Mouse (Mus musculus): Measurements from ENCODE around the gene Mrpl2. TPM values are rescaled to one million over a fixed set of nuclear protein-coding genes. Genes with fewer than 3 reads are reported as not detected.

Mrpl2 gene
- polyA plus RNA-seq, 1 experiment from 2014 or later = 34.1 TPM

DNA sequence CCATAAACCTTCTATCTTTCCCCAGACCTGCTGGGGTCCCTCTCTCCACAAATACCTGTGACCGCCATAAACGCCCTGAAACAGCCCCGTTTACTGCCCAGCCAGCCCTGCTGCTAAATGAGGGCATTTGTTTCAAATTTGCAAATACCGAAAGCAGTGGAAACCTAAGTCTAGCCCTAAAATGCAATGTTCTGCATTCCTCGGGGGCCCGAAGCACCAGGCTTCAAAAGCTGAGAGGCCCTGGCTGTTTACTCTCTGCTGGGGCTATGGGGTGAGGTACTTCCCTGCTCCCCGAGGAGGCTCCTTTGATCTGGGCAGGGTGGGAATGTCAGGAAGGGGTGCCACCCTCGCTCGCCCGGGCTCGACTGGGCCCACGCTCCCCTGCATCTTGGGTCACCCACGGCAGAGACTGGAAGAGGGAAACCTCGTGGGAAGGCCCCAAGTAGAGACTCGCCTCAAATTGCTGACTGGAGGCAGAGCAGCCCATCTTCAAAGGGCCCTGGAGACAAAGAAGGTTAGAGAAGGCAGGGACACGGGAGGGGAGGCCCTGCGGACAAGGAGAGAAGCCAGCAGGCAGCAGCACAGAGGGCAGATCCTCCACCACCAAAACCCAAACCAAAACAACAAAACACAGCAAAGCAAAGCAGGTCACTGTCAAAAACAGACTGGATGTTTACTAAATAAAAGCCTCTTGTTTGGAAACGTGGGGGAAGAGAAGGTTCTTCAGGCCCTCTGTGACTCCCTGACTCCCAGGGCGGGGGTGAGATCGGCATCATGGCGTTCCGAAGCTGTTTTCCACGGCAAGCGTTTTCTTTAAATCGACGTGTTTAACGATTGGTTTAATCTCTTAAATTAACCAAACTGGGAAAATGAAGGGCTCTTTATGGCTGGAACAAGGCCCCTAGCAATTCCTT, 27.0 kb upstream of the Mrpl2 start:
- H3K79me2 ChIP-seq (ENCODE audit: inconsistent target) = no peaks in the 10 kb centered on the region
- no peaks in the 10 kb centered on the region for H3K36me3 ChIP-seq (ENCODE audit: inconsistent target)
- H3K4me3 ChIP-seq (ENCODE audit: inconsistent target) = no peak overlapping the region
- H3K27ac ChIP-seq = no peak overlapping the region
- WGBS (ENCODE audit: missing documents) = 85% methylated on average over 27 of the region's 27 CpGs

DNA sequence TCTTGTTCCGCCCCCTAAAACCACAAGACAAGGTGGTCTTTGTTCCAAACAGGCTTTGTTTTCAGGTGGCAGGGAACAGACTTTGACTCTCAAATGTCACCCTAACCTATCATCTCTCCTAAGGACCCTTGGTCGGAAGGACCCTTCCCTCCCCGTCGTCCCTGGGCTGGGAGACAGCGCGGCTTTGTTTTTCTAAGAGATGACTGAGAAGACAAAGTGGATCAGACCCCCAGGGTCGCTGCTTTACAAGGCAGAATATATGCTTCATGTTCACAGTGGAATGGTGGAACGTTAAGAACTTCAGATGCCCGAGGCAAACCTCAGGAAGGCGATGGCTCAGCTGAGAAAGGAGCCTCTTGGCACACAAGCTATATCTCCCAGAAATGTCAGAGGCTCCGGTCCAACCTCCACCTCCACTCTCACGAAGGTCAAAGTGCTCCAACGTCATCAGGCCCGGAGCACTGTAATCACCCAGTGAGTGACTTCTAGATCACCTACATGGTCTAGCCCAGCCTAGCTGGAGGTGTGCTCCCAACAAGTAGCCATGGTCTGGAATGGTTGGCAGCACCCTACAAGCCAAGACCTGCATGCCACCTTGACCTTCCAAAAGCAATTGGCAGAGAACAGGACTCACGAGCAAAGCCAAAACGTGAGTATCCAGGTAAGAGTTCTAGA, 26.2 kb upstream of the Mrpl2 start:
- 94% methylated on average over 16 of the region's 16 CpGs for WGBS (ENCODE audit: missing documents)
- Histone ChIP-seq H3K4me3 (ENCODE audit: inconsistent target) (no peak overlapping the region), H3K79me2 (ENCODE audit: inconsistent target) (no peaks in the 10 kb centered on the region), H3K36me3 (ENCODE audit: inconsistent target) (no peaks in the 10 kb centered on the region), H3K27ac (no peak overlapping the region)

DNA sequence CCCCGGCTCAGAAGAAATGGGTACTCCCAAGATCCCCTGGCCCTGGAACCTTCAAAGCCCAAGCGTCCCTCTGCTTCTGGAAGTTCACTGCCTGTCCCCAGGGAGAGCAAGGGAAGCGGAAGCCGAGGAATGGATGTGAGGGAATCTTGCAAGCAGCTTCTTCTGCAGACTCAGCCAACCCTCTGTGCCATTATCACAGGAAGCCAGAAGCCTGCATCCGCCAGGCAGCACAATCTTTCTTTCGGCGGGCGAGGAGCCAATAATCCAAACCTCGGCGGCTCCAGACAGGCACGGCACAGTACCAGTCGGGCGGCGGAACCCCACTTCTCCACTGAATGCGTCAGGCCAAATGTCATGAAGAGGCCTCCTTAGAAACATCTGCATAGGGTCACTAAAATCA, 24.7 kb upstream of the Mrpl2 start:
- no peak overlapping the region for H3K4me3 ChIP-seq (ENCODE audit: inconsistent target)
- H3K79me2 ChIP-seq (ENCODE audit: inconsistent target) = no peaks in the 10 kb centered on the region
- WGBS (ENCODE audit: missing documents) = 88% methylated on average over 15 of the region's 15 CpGs
- no peaks in the 10 kb centered on the region for H3K36me3 ChIP-seq (ENCODE audit: inconsistent target)
- no peak overlapping the region for H3K27ac ChIP-seq

DNA sequence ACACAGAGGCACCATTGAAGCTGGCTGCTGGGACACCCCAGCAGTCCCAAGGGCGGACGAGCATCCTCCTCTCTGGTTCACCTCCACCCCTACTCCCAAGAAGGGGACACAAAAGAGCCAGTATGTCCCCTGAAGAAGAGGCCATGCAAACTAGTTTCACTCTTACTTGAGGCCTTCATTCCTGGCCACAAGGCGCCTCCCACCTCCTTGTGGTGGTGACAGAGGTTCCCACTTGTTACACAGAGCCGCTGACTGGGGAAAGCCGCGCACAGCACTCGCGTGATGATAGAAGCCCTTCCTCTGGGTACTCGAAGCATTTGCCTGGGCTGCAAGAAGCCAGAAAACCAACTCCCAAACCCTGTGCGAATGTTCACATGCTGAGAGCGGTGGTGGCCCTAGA, 23.8 kb upstream of the Mrpl2 start:
- Histone ChIP-seq H3K36me3 (ENCODE audit: inconsistent target) (no peaks in the 10 kb centered on the region), H3K79me2 (ENCODE audit: inconsistent target) (no peaks in the 10 kb centered on the region), H3K27ac (no peak overlapping the region), H3K4me3 (ENCODE audit: inconsistent target) (no peak overlapping the region)
- WGBS (ENCODE audit: missing documents) = 23% methylated on average over 9 of the region's 11 CpGs

DNA sequence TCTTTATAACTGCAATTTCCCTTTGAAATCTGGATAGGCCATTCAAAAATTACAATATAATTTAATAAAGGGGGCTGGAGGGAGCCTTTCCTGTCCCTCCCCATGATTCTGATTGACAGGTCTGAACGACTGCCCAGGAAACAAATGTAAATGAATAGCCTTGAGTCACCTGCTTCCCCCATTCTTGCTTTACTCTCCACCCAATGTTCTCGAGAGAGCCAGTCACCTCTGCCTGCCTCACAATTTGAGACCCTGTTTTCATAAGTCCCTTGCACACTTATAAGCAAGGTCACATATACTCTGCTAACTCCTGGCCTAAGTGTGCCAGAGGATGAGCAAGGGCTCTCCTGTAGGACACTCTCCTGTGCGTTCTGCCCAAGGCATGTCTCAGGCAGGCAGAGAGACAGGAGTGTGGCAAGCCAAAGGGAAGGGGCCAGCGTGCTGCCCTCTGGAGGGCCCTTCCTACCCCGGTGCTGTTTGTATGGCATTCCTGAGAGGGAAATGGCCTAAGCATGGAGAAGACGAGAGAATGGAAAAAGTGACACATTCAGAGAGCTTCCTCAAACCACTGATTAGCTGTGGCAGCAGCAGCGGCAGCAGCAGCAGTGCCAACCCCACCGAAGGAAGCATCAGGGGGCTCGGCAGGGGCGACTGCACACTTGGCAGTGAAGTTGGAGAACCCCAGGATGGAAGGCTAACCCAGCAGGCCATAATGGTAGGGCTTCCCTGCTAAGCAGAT, 22.0 kb upstream of the Mrpl2 start:
- 14% methylated on average over 10 of the region's 10 CpGs for WGBS (ENCODE audit: missing documents)
- no peak overlapping the region for H3K4me3 ChIP-seq (ENCODE audit: inconsistent target)
- no peaks in the 10 kb centered on the region for H3K36me3 ChIP-seq (ENCODE audit: inconsistent target)
- H3K79me2 ChIP-seq (ENCODE audit: inconsistent target) = no peaks in the 10 kb centered on the region
- H3K27ac ChIP-seq = no peak overlapping the region

DNA sequence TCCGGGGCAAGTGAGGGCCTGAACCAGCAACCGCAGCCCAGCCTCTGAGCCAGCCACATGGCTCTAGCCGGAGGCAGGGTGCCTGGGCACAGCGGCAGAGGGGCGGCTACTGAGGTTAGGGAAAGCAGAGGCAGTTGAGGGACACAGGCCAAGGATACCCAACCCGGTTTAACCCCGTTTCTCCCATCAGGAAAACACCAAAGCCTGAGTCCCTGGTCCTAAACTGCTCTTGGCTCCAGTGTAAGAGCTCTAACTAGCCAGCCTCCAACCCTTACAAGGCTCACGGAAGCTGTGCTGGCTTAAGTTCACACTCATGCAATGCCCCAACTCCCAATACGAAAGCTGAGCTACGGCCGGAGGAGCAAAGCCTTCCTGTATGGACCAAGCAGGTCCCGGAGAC, 21.4 kb upstream of the Mrpl2 start:
- H3K36me3 ChIP-seq (ENCODE audit: inconsistent target) = no peaks in the 10 kb centered on the region
- no peaks in the 10 kb centered on the region for H3K79me2 ChIP-seq (ENCODE audit: inconsistent target)
- no peak overlapping the region for H3K27ac ChIP-seq
- 75% methylated on average over 12 of the region's 12 CpGs for WGBS (ENCODE audit: missing documents)
- H3K4me3 ChIP-seq (ENCODE audit: inconsistent target) = no peak overlapping the region

DNA sequence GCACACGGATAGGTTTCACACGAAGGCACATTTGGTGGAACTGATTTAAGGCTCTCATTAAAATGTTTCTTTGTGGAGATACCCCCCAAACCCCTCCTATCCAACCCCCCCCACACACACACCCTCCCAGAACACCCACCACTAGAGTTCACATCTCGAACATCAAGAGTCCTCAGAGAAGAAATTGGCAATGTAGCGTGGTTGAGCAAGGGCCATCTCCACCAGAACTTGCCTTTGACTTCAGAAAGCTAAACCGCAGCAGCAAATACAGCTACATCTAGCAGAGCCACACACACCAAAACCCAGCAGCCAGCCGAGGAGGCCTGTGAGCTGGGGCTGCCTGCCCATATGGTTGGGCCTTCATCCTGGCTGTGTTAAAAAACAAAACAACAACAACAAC, 18.6 kb upstream of the Mrpl2 start:
- 88% methylated on average over 6 of the region's 6 CpGs for WGBS (ENCODE audit: missing documents)
- H3K4me3 ChIP-seq (ENCODE audit: inconsistent target) = no peak overlapping the region
- no peaks in the 10 kb centered on the region for H3K79me2 ChIP-seq (ENCODE audit: inconsistent target)
- H3K36me3 ChIP-seq (ENCODE audit: inconsistent target) = peaks cover 24% of the 10 kb centered on the region
- H3K27ac ChIP-seq = no peak overlapping the region

DNA sequence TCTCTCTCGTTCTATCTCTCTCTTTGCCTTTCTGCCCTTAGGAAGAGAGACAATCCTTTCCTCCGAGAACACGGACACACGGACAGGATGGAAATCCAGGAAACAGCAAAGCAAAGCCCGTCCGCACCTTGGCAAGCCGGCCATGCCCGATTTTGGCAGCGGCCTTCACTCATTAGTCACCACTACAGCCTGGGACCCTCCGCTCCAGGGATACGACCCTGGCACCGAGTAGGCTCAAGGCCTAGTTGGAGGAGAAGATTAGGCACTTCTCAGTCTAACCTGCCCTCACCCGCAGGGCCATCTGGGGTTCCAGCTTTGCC, 17.6 kb upstream of the Mrpl2 start:
- 41% methylated on average over 11 of the region's 13 CpGs for WGBS (ENCODE audit: missing documents)
- no peak overlapping the region for H3K4me3 ChIP-seq (ENCODE audit: inconsistent target)
- H3K27ac ChIP-seq = no peak overlapping the region
- no peaks in the 10 kb centered on the region for H3K79me2 ChIP-seq (ENCODE audit: inconsistent target)
- H3K36me3 ChIP-seq (ENCODE audit: inconsistent target) = peaks cover 34% of the 10 kb centered on the region

DNA sequence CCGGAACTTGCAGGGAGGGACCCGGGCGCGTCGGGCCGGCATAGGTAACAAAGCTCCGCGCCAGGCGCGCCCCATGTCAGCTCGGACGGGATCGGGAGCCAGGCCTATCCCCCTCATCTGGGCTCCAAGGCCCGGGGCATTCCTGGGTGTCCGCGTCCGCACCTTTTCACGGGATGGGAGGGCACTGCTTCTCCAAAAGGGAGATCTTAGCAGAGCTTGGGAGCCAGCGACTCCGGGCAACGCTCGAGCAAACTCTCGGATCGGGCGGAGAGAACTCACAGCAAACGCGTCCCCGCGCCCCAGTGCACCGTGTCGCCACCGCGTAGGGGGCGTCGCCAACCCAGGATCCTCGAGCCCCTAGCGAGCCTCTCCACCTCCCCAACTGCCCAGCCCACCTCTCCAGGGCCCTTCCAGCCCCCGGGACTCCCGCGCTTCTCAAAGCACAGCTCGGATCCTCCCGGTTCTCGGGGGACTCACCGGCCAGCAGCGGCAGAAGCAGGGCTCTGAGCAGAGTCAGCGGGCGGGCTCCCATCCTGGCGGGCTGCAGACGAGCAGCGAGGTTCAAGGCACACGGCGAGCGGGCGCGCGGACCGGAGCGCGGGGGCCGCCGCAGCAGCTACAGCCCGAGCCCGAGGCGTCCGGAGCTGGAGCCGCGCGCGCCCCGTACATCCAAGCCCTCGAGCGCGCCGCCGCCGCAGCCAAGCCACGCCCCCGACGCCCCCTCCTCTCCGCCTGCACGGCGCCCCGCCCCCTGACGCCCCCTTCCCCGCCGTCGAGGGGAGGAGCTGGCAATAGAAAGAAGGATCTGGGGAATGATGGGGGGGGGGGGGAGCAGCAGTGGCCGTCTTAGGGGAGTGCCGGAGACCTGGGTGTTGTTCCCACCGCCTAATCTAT, 17.0 kb upstream of the Mrpl2 start, which contains the start of gene Ptk7:
Gene Ptk7, minus strand, starts transcription at position 714 of the 894 bp plus-strand sequence.
- Histone ChIP-seq H3K27ac (no peak within 1 kb of the TSS), H3K36me3 (ENCODE audit: inconsistent target) (peaks cover 40% of the 10 kb centered on the region), H3K79me2 (ENCODE audit: inconsistent target) (no peaks in the 10 kb centered on the region), H3K4me3 (ENCODE audit: inconsistent target) (no peak within 1 kb of the TSS)
- 18% methylated on average over 50 of the region's 90 CpGs for WGBS (ENCODE audit: missing documents)

DNA sequence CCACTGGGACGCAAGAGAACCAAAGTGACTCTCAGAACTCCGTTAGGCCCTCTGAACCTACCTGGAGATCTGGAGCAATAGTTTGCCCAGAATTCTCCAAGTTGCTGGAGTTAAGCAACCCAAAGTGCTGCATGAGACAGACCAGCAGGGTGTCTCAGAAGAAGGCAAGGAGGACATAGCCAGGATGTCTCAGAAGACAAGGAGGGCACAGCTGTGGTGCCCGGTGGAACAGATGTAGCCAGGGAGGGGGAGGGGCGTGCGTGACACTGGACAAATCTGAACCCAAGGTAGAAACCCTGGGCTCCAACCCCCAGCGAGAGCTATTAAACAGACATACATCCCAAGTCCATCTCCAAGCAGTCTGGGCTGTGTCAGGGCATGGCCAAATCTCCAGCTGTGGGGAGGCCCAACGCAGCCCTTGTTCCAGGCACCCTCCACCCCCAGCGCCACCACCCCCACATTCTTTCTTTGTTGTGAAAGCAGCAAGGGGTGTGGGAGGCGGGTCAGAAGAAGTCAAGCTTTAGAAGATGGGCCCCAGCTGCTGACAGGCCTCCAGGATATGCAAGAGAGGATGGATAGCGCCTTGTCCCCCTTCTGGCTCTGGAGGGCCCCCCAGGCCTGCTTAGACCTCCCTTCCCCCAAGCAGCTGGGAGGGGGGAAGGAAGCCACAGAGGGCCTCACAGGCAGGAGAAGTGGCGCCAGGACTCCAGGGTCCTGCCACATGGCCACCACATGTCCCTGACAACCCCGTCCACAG, 16.2 kb upstream of the Mrpl2 start:
- peaks cover 44% of the 10 kb centered on the region for H3K36me3 ChIP-seq (ENCODE audit: inconsistent target)
- no peak overlapping the region for H3K4me3 ChIP-seq (ENCODE audit: inconsistent target)
- H3K79me2 ChIP-seq (ENCODE audit: inconsistent target) = no peaks in the 10 kb centered on the region
- WGBS (ENCODE audit: missing documents) = 61% methylated on average over 12 of the region's 12 CpGs
- H3K27ac ChIP-seq = no peak overlapping the region

DNA sequence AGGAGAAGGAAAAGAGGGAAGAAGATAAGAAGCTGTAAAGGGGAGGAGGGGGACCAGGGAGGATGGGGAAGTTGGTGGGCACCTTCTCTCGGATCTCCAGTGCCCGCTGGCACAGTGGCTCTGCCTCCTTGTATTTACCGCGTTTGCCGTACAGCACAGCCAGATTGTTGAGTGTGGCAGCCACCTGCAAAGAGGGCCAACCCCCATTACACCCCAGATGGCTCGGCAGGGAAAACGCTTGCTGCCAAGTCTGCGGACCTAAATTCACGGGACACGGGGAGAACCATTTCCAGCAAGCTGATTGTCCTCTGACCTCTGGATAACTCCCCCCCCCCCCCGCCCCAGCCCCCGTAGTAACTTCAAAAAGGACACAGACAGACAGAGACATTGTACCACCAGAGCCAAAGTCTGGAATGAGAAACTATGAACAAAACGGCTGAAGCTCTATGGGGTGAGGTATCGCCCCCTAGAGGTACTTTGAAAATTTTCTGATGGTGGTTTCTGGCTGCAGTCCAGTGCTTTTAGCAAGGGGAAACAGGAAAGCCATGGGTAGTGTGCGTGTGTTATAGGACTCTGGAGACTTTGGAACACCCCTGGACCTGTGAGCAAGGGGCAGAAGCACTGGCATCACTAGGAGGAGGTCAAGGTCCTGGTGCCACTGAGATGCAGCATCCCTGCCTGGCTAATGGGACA, 9.1 kb upstream of the Mrpl2 start:
- Histone ChIP-seq H3K36me3 (ENCODE audit: inconsistent target) (peaks cover 37% of the 10 kb centered on the region), H3K4me3 (ENCODE audit: inconsistent target) (no peak overlapping the region), H3K79me2 (ENCODE audit: inconsistent target) (peaks cover 26% of the 10 kb centered on the region), H3K27ac (no peak overlapping the region)
- 9% methylated on average over 15 of the region's 15 CpGs for WGBS (ENCODE audit: missing documents)

DNA sequence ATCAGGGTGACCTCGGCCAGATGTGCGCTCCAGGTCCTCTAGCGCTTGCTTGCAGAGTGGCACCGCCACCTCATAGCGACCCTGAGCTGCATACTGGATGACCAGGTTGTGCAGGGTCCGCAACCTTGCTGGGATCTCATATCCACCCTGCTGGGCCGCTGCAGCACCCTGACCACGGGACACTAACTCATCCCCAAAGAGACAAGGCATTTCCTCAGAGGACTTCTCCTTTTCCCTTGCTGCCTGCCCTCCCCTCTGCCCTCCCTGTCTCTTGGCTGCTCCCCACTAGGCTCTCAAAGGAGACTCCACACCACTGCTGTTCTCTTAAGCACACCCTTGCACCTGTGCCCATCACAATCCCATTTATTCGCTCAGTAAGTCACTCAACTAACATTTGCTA, 6.1 kb upstream of the Mrpl2 start:
- peak overlapping the region; percentile 66 for H3K4me3 ChIP-seq (ENCODE audit: inconsistent target)
- WGBS (ENCODE audit: missing documents) = 30% methylated on average over 9 of the region's 9 CpGs

DNA sequence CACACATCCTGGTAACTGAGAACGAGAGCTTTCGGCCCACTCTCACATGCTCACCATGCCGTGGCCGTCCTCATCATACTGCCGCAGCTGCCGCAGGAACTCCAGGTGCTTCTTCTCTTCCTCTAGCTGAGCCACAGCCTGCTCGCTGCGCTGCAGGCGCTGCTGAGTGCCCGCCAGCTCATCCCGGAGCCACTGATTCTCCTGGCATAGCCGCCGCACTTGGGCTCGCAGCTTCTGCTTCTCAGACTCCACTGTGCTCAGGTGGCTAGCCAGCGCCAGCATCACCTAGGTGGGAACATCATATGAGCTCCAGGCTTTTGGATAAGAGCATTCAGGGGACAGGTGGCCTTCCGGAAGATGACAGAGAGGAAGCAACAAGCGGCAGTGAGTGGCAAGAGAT, 4.0 kb upstream of the Mrpl2 start:
- over 99% methylated on average over 14 of the region's 17 CpGs for WGBS (ENCODE audit: missing documents)
- Histone ChIP-seq H3K27ac (no peak overlapping the region), H3K4me3 (ENCODE audit: inconsistent target) (no peak overlapping the region), H3K79me2 (ENCODE audit: inconsistent target) (peaks cover 34% of the 10 kb centered on the region), H3K36me3 (ENCODE audit: inconsistent target) (no peaks in the 10 kb centered on the region)

More for the DNA sequence above, 6.1 kb upstream of the Mrpl2 start:
- Histone ChIP-seq H3K27ac (peak overlapping the region; percentile 98), H3K36me3 (ENCODE audit: inconsistent target) (peaks cover 14% of the 10 kb centered on the region; the same call in 1 of the 2 replicates), H3K79me2 (ENCODE audit: inconsistent target) (peaks cover 26% of the 10 kb centered on the region)

All from macrophage (primary cell).